Mouse (Mus musculus) kidney, postnatal 25 days (tissue): ENCODE data around the gene Card11.

Source experiments
- DNase-seq, 2 experiments: peaks; one replicate each; pipeline ENCODE4 v3.0.0; 2021; ENCODE audit warnings: mixed read lengths in 2 of 2

The Card11 gene

GRCm38 (mm10) chr5:141000349-141000748 lies at the start of gene Card11:
Card11 (minus strand) TSS chr5:141000582.
- no peak for DNase-seq

GRCm38 (mm10) chr5:141047651-141048218 lies 47.4 kb upstream of the Card11 start:
- DNase-seq: no peak

GRCm38 (mm10) chr5:141044976-141045375 lies 44.6 kb upstream of the Card11 start:
- DNase-seq: no peak

- DNase-seq: no peak
These were observed 43.5 kb upstream of the Card11 start for GRCm38 (mm10) chr5:141043654-141044447.

GRCm38 (mm10) chr5:141042406-141042805 lies 42.0 kb upstream of the Card11 start:
- DNase-seq: no peak

- no peak for DNase-seq
These were observed 40.5 kb upstream of the Card11 start for GRCm38 (mm10) chr5:141040846-141041245.

- DNase-seq: no peak
These were observed 38.0 kb upstream of the Card11 start for GRCm38 (mm10) chr5:141038342-141038741.

- no peak for DNase-seq
These were observed 35.0 kb upstream of the Card11 start for GRCm38 (mm10) chr5:141035346-141035745.

- no peak for DNase-seq
These were observed 33.9 kb upstream of the Card11 start for GRCm38 (mm10) chr5:141034301-141034700.

- no peak for DNase-seq
These were observed 32.6 kb upstream of the Card11 start for GRCm38 (mm10) chr5:141033001-141033400.

- no peak for DNase-seq
These were observed 29.0 kb upstream of the Card11 start for GRCm38 (mm10) chr5:141029364-141029763.

- no peak for DNase-seq
These were observed 25.3 kb upstream of the Card11 start for GRCm38 (mm10) chr5:141025635-141026034.

- DNase-seq: peak in 1 of 2 experiments; percentile 24
These were observed 24.1 kb upstream of the Card11 start for GRCm38 (mm10) chr5:141024435-141024834.

- no peak for DNase-seq
These were observed 17.7 kb upstream of the Card11 start for GRCm38 (mm10) chr5:141017927-141018700.

GRCm38 (mm10) chr5:141016082-141016481 lies 15.7 kb upstream of the Card11 start:
- DNase-seq: no peak

- DNase-seq: no peak
These were observed 13.8 kb upstream of the Card11 start for GRCm38 (mm10) chr5:141014216-141014615.

GRCm38 (mm10) chr5:141013465-141013864 lies 13.1 kb upstream of the Card11 start:
- no peak for DNase-seq

- DNase-seq: no peak
These were observed 5.1 kb upstream of the Card11 start for GRCm38 (mm10) chr5:141005491-141005890.

GRCm38 (mm10) chr5:141004078-141004763 lies 3.8 kb upstream of the Card11 start:
- no peak for DNase-seq

GRCm38 (mm10) chr5:140999178-140999672 lies 1.2 kb downstream of the Card11 start:
- DNase-seq: no peak

- no peak for DNase-seq
These were observed 2.6 kb downstream of the Card11 start for GRCm38 (mm10) chr5:140997767-140998166.
